10 mouse cellular contexts compared by ENCODE assay signal in genomic region chr2:168580295-168580915, GRCm38 (mm10). TPM values are rescaled to one million over a fixed set of nuclear protein-coding genes. Genes with fewer than 3 reads are reported as not detected.
DNase-seq lines count a peak whose midpoint lies in the region; ATAC-seq and TF ChIP-seq lines count a peak whose summit lies in the region.
"Had no signal": no experiment of that assay in that cellular context is flagged by ENCODE, and none has a peak within 500 bp of the region (broad histone marks: within the 10 kb centered on the region; RNA-seq: fewer than 3 reads in every experiment).

No protein-coding gene starts in this region.

- peak overlapping the region; percentile 14; the same call in 1 of the 2 replicates for H3K4me2 ChIP-seq in intestine, embryonic 14.5 days (ENCODE audit: low read length)
- H3K4me2 ChIP-seq in intestine, embryonic 16.5 days (ENCODE audit: low read depth, low read length): no peak overlapping the region

- no peaks in the 10 kb centered on the region for H3K27me3 ChIP-seq in intestine, embryonic 14.5 days (replicated peaks; ENCODE audit: control insufficient read depth, insufficient read depth, low read length)
- H3K27me3 ChIP-seq in intestine, embryonic 16.5 days (replicated peaks; ENCODE audit: control insufficient read depth, insufficient read depth, low read length): no peaks in the 10 kb centered on the region
- H3K27me3 ChIP-seq in limb, embryonic 10.5 days (ENCODE audit: low read depth, poor library complexity, severe bottlenecking): peaks cover 19% of the 10 kb centered on the region
- H3K27me3 ChIP-seq in cerebellum, adult 2 months (ENCODE audit: control insufficient read depth, insufficient read depth, low read length): no peaks in the 10 kb centered on the region

- H3K36me3 ChIP-seq in intestine, embryonic 14.5 days (ENCODE audit: control insufficient read depth, insufficient read depth, low read length): no peaks in the 10 kb centered on the region
- H3K36me3 ChIP-seq in intestine, embryonic 16.5 days (ENCODE audit: control insufficient read depth, insufficient read depth, low read length): no peaks in the 10 kb centered on the region
- no peaks in the 10 kb centered on the region for H3K36me3 ChIP-seq in limb, embryonic 10.5 days

- no peak overlapping the region for H3K9ac ChIP-seq in intestine, embryonic 14.5 days (ENCODE audit: low read length)
- H3K9ac ChIP-seq in intestine, embryonic 16.5 days (ENCODE audit: low read depth, low read length): no peak overlapping the region

- 43% methylated on average over 22 of the region's 22 CpGs for WGBS in intestine, embryonic 14.5 days
- 55% methylated on average over 22 of the region's 22 CpGs for WGBS in intestine, embryonic 16.5 days
- whole genome bisulfite sequencing in limb, embryonic 10.5 days: 52% methylated on average over 22 of the region's 22 CpGs
- 67% methylated on average over 22 of the region's 22 CpGs for WGBS in cerebellum, adult 2 months

- H3K4me1 ChIP-seq in intestine, embryonic 14.5 days (replicated peaks; ENCODE audit: control insufficient read depth, insufficient read depth, low read length): peaks cover 41% of the 10 kb centered on the region
- peaks cover 27% of the 10 kb centered on the region for H3K4me1 ChIP-seq in intestine, embryonic 16.5 days (ENCODE audit: control insufficient read depth, insufficient read depth, low read length)
- peaks cover 77% of the 10 kb centered on the region for H3K4me1 ChIP-seq in limb, embryonic 10.5 days
- H3K4me1 ChIP-seq in cerebellum, adult 2 months (ENCODE audit: control insufficient read depth, insufficient read depth, low read length): peaks cover 8% of the 10 kb centered on the region

- DNase-seq in embryo, embryonic 11 days: peak; percentile 52
- no peak for DNase-seq in embryo, embryonic 10.5 days (ENCODE audit: low spot score)
- no peak for DNase-seq in intestine, embryonic 14.5 days (ENCODE audit: low spot score)
- DNase-seq in CD4-positive, CD25-positive, alpha-beta regulatory T cell, adult 2 months (ENCODE audit: low read depth, low spot score): peak; percentile 72
- DNase-seq in limb, embryonic 10.5 days (ENCODE audit: low spot score): no peak
- DNase-seq in adipocyte (ENCODE audit: low spot score): no peak
- DNase-seq in cerebellum, adult 2 months: no peak
- DNase-seq: cerebellum, adult 18-20 months; kidney, postnatal 14 days had no signal

- H3K9me3 ChIP-seq in intestine, embryonic 14.5 days (ENCODE audit: control insufficient read depth, low read length): no peaks in the 10 kb centered on the region
- H3K9me3 ChIP-seq in intestine, embryonic 16.5 days (ENCODE audit: control insufficient read depth, low read length): no peaks in the 10 kb centered on the region
- no peaks in the 10 kb centered on the region for H3K9me3 ChIP-seq in limb, embryonic 10.5 days (replicated peaks)

- peak overlapping the region; percentile 9; the same call in 1 of the 2 replicates for H3K27ac ChIP-seq in intestine, embryonic 14.5 days (ENCODE audit: low read depth)
- no peak overlapping the region for H3K27ac ChIP-seq in intestine, embryonic 16.5 days (ENCODE audit: low read length)
- H3K27ac ChIP-seq in limb, embryonic 10.5 days: peak overlapping the region; percentile 70
- H3K27ac ChIP-seq in cerebellum, adult 2 months (ENCODE audit: insufficient read depth, low read length): no peak overlapping the region

- no peak for ATAC-seq in intestine, embryonic 14.5 days (replicated peaks; ENCODE audit: low FRiP score, low TSS enrichment, low read depth)
- ATAC-seq in intestine, embryonic 16.5 days: no peak

- no peak overlapping the region for H3K4me3 ChIP-seq in intestine, embryonic 14.5 days (ENCODE audit: low read depth, low read length)
- no peak overlapping the region for H3K4me3 ChIP-seq in intestine, embryonic 16.5 days (ENCODE audit: low read length)
- peak overlapping the region; percentile 8; the same call in 1 of the 2 replicates for H3K4me3 ChIP-seq in limb, embryonic 10.5 days
- no peak overlapping the region for H3K4me3 ChIP-seq in cerebellum, adult 2 months (replicated peaks; ENCODE audit: insufficient read depth, low read depth, low read length)

- TF ChIP-seq CTCF in cerebellum, adult 2 months (IDR thresholded peaks at IDR 0.05; ENCODE audit: borderline replicate concordance, insufficient read depth, low read depth, low read length): no peak

- no peak for TF ChIP-seq POLR2A in cerebellum, adult 2 months (IDR thresholded peaks at IDR 0.05; ENCODE audit: borderline replicate concordance, insufficient read depth, low read length)

RNA-seq across cellular contexts. Expression of gene Nfatc2, which starts 21.1 kb away (rescaled TPM):
- polyA plus RNA-seq in intestine, embryonic 14.5 days (2014; fragmentation: Nextera tagmentation; extraction: Ambion mirVana): 2.3 TPM in 2 replicates
- polyA plus RNA-seq in intestine, embryonic 16.5 days (2015; fragmentation: Nextera tagmentation; extraction: Ambion mirVana): 1.6 and 1.7 TPM in 2 replicates
- polyA plus RNA-seq in limb, embryonic 10.5 days (2016; fragmentation: Nextera tagmentation; extraction: Ambion mirVana): 1.0 and 3.2 TPM in 2 replicates
- 24.0 and 26.0 TPM in 2 replicates for polyA plus RNA-seq in cerebellum, adult 2 months (2012; rRNA removed)

Comparison
In these comparisons a context has a peak if more than half of its experiments do, and no peak if none do; other contexts are left out.
1. DNase-seq: peak in embryo, embryonic 11 days (single experiment) and CD4-positive, CD25-positive, alpha-beta regulatory T cell, adult 2 months (single experiment); none in embryo, embryonic 10.5 days (single experiment), intestine, embryonic 14.5 days (single experiment), limb, embryonic 10.5 days (single experiment), adipocyte (single experiment) and cerebellum, adult 2 months (0 of 2).
2. H3K27ac ChIP-seq: peak in intestine, embryonic 14.5 days (single experiment) and limb, embryonic 10.5 days (single experiment); none in intestine, embryonic 16.5 days (single experiment) and cerebellum, adult 2 months (single experiment).